Mouse (Mus musculus) embryonic fibroblast, embryonic 13.5 days (primary cell): ENCODE results near the gene Tmem56.

Experiments
- CTCF ChIP-seq: IDR thresholded peaks from 2 replicates; pipeline ENCODE4 v1.5.1; 2011; ENCODE audit warnings: mild to moderate bottlenecking, control low read depth, low read length, moderate library complexity, borderline replicate concordance; ENCODE audit not compliant: insufficient read depth
- POLR2A ChIP-seq: IDR thresholded peaks from 2 replicates; pipeline ENCODE4 v1.6.1; 2011; ENCODE audit warnings: low read depth, mild to moderate bottlenecking, control low read depth, low read length, moderate library complexity

DNA sequence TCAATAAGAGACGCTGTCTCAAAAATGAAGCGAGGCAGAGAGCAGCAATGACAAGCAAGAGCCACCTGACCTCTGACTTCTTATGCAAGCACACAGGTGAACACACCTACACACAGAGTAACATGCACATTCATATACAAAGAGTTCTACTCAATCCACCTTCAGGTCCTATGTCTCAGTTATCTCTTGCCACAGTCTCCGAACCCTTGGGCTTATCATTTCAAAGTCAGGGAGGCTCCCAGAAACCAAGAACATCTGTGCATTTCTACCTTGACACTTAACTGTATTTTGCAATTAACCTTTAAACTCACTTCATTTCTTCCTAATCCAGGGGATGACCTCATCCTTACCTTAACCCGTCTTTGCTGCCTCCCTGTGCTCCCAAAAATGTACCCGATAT is 15.6 kb downstream of the Tmem56 start:
- no peak for TF ChIP-seq POLR2A
- TF ChIP-seq CTCF, result no peak
